Mouse (Mus musculus): ENCODE results near the gene Oas1h. TPM values are rescaled to one million over a fixed set of nuclear protein-coding genes. Genes with fewer than 3 reads are reported as not detected.
"Not testable (repeated sequence)": the region's sequence is repeated elsewhere in the genome, so short reads cannot be mapped to it uniquely, and the experiment has no call there.

Oas1h gene
- polyA plus RNA-seq, 1 experiment from 2014 or later = not detected

- not testable (repeated sequence) for H3K9ac ChIP-seq (ENCODE audit: low read depth, low read length); H3K27me3 ChIP-seq (ENCODE audit: control insufficient read depth, insufficient read depth, low read length); ATAC-seq (ENCODE audit: low FRiP score); H3K27ac ChIP-seq (ENCODE audit: low read depth, low read length); H3K4me2 ChIP-seq (replicated peaks; ENCODE audit: low read depth, low read length); H3K9me3 ChIP-seq (ENCODE audit: control insufficient read depth, low read length); H3K4me1 ChIP-seq (replicated peaks; ENCODE audit: control insufficient read depth, insufficient read depth, low read length); DNase-seq (ENCODE audit: low spot score); H3K36me3 ChIP-seq (ENCODE audit: control insufficient read depth, insufficient read depth, low read length); H3K4me3 ChIP-seq (ENCODE audit: low read depth, low read length)
- 45% methylated on average over 7 of the region's 12 CpGs for WGBS
These were observed 45.8 kb downstream of the Oas1h start, which contains the start of gene Oas1a for GRCm38 (mm10) chr5:120906791-120907733. Oas1a (minus strand) TSS chr5:120907521.

GRCm38 (mm10) chr5:120908196-120908920, 47.1 kb downstream of the Oas1h start:
- H3K4me1 ChIP-seq (replicated peaks; ENCODE audit: control insufficient read depth, insufficient read depth, low read length) = no peaks in the 10 kb centered on the region
- no peaks in the 10 kb centered on the region for H3K27me3 ChIP-seq (ENCODE audit: control insufficient read depth, insufficient read depth, low read length)
- no peaks in the 10 kb centered on the region for H3K9me3 ChIP-seq (ENCODE audit: control insufficient read depth, low read length)
- ATAC-seq (ENCODE audit: low FRiP score) (no peak), DNase-seq (ENCODE audit: low spot score) (no peak)
- H3K27ac ChIP-seq (ENCODE audit: low read depth, low read length) = no peak overlapping the region
- H3K36me3 ChIP-seq (ENCODE audit: control insufficient read depth, insufficient read depth, low read length) = no peaks in the 10 kb centered on the region
- 50% methylated on average over 7 of the region's 7 CpGs for WGBS
- H3K4me3 ChIP-seq (ENCODE audit: low read depth, low read length) = no peak overlapping the region
- H3K4me2 ChIP-seq (replicated peaks; ENCODE audit: low read depth, low read length) = no peak overlapping the region
- no peak overlapping the region for H3K9ac ChIP-seq (ENCODE audit: low read depth, low read length)

- H3K4me2 ChIP-seq (replicated peaks; ENCODE audit: low read depth, low read length); DNase-seq (ENCODE audit: low spot score); H3K4me1 ChIP-seq (replicated peaks; ENCODE audit: control insufficient read depth, insufficient read depth, low read length); H3K9ac ChIP-seq (ENCODE audit: low read depth, low read length); ATAC-seq (ENCODE audit: low FRiP score); H3K27ac ChIP-seq (ENCODE audit: low read depth, low read length); H3K4me3 ChIP-seq (ENCODE audit: low read depth, low read length); H3K27me3 ChIP-seq (ENCODE audit: control insufficient read depth, insufficient read depth, low read length); H3K36me3 ChIP-seq (ENCODE audit: control insufficient read depth, insufficient read depth, low read length); H3K9me3 ChIP-seq (ENCODE audit: control insufficient read depth, low read length): not testable (repeated sequence)
- 48% methylated on average over 8 of the region's 8 CpGs for WGBS
These were observed 53.0 kb downstream of the Oas1h start, which contains the start of gene Oas1d for GRCm38 (mm10) chr5:120914204-120914603. Oas1d (plus strand) TSS chr5:120914536.

DNA sequence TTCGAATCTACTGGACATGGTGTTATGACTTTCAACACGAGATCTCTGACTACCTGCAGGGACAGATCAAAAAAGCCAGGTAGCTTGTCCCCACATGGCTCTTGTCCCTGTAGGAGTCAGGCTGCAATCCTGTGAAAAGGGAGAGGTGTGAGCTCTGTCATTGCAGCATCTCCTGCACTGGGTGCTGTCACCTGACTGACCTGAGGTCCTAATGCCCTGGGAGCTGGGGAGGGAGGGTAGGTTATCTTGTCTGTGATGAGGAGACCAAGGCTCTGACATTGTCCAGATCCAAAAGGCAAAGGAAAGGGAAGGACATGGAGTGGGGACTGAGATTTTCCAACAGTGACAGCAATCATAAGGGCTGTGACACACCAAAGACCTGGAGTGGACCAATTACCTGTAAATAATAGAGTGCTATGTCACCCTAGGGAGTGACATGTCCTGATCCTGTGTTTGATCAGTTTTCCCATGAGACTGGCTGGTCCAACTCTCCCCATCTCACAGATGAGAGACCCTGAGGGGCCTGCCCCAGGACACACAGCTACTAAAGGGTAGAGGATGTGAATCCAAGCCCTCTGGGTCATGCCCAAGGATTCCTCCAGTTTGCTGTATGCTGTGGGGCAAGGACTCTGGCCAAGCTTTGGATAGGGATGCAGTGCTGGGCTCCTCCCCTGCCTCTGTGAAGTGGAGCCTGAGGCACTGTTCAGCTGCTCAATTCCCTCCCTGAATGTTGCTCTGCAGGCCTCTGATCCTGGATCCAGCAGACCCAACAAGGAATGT, 58.1 kb downstream of the Oas1h start:
- not testable (repeated sequence) for DNase-seq (ENCODE audit: low spot score); H3K4me2 ChIP-seq (replicated peaks; ENCODE audit: low read depth, low read length); H3K36me3 ChIP-seq (ENCODE audit: control insufficient read depth, insufficient read depth, low read length); H3K4me1 ChIP-seq (replicated peaks; ENCODE audit: control insufficient read depth, insufficient read depth, low read length); H3K9ac ChIP-seq (ENCODE audit: low read depth, low read length); ATAC-seq (ENCODE audit: low FRiP score); H3K9me3 ChIP-seq (ENCODE audit: control insufficient read depth, low read length); H3K27me3 ChIP-seq (ENCODE audit: control insufficient read depth, insufficient read depth, low read length); H3K27ac ChIP-seq (ENCODE audit: low read depth, low read length); H3K4me3 ChIP-seq (ENCODE audit: low read depth, low read length)
- 63% methylated on average over 2 of the region's 2 CpGs for WGBS

GRCm38 (mm10) chr5:120920296-120920695, 59.1 kb downstream of the Oas1h start:
- ATAC-seq (ENCODE audit: low FRiP score) = no peak
- no peaks in the 10 kb centered on the region for H3K9me3 ChIP-seq (ENCODE audit: control insufficient read depth, low read length)
- H3K4me3 ChIP-seq (ENCODE audit: low read depth, low read length) = no peak overlapping the region
- 82% methylated on average over 3 of the region's 3 CpGs for WGBS
- no peaks in the 10 kb centered on the region for H3K27me3 ChIP-seq (ENCODE audit: control insufficient read depth, insufficient read depth, low read length)
- H3K27ac ChIP-seq (ENCODE audit: low read depth, low read length) = no peak overlapping the region
- no peak for DNase-seq (ENCODE audit: low spot score)
- H3K9ac ChIP-seq (ENCODE audit: low read depth, low read length) = no peak overlapping the region
- no peaks in the 10 kb centered on the region for H3K4me1 ChIP-seq (replicated peaks; ENCODE audit: control insufficient read depth, insufficient read depth, low read length)
- no peaks in the 10 kb centered on the region for H3K36me3 ChIP-seq (ENCODE audit: control insufficient read depth, insufficient read depth, low read length)
- no peak overlapping the region for H3K4me2 ChIP-seq (replicated peaks; ENCODE audit: low read depth, low read length)

Other genes with a start within 250 kb of the Oas1h start
- gene Rita1, start 248.8 kb upstream of the Oas1h start, polyA plus RNA-seq (2014; fragmentation: Nextera tagmentation; extraction: Ambion mirVana) = 9.3 and 10.5 TPM in 2 replicates
- gene Ddx54, start 248.7 kb upstream of the Oas1h start, polyA plus RNA-seq (2014; fragmentation: Nextera tagmentation; extraction: Ambion mirVana) = 25.9 and 32.4 TPM in 2 replicates
- 0.54 and 0.82 TPM in 2 replicates for gene Cfap73, start 227.2 kb upstream of the Oas1h start, polyA plus RNA-seq (2014; fragmentation: Nextera tagmentation; extraction: Ambion mirVana)
- gene Rasal1, start 212.6 kb upstream of the Oas1h start, polyA plus RNA-seq (2014; fragmentation: Nextera tagmentation; extraction: Ambion mirVana) = not detected in 2 replicates
- 4.6 and 5.0 TPM in 2 replicates for gene Dtx1, start 149.5 kb upstream of the Oas1h start, polyA plus RNA-seq (2014; fragmentation: Nextera tagmentation; extraction: Ambion mirVana)
- 0.13 TPM in 1 of 2 replicates, not detected in the other for gene Oas2, start 111.6 kb upstream of the Oas1h start, polyA plus RNA-seq (2014; fragmentation: Nextera tagmentation; extraction: Ambion mirVana)
- 0.15 and 0.21 TPM in 2 replicates for gene Oas3, start 83.8 kb upstream of the Oas1h start, polyA plus RNA-seq (2014; fragmentation: Nextera tagmentation; extraction: Ambion mirVana)
- 0.13 and 0.29 TPM in 2 replicates for gene Oas1e, start 65.9 kb upstream of the Oas1h start, polyA plus RNA-seq (2014; fragmentation: Nextera tagmentation; extraction: Ambion mirVana)
- gene Oas1c, start 48.9 kb upstream of the Oas1h start, polyA plus RNA-seq (2014; fragmentation: Nextera tagmentation; extraction: Ambion mirVana) = 0.26 and 0.45 TPM in 2 replicates
- gene Oas1f, start 14.1 kb upstream of the Oas1h start, polyA plus RNA-seq (2014; fragmentation: Nextera tagmentation; extraction: Ambion mirVana) = not detected in 2 replicates
- gene Oas1g, start 26.2 kb downstream of the Oas1h start, polyA plus RNA-seq (2014; fragmentation: Nextera tagmentation; extraction: Ambion mirVana) = 0.15 TPM in 1 of 2 replicates, not detected in the other
- gene Oas1a, start 46.1 kb downstream of the Oas1h start, polyA plus RNA-seq (2014; fragmentation: Nextera tagmentation; extraction: Ambion mirVana) = 1.0 TPM in 2 replicates
- not detected in 2 replicates for gene Oas1d, start 53.1 kb downstream of the Oas1h start, polyA plus RNA-seq (2014; fragmentation: Nextera tagmentation; extraction: Ambion mirVana)
- 2.1 and 2.6 TPM in 2 replicates for gene Rph3a, start 148.7 kb downstream of the Oas1h start, polyA plus RNA-seq (2014; fragmentation: Nextera tagmentation; extraction: Ambion mirVana)